Mouse (Mus musculus) gastrocnemius, postnatal 14 days (tissue): ENCODE measurements around the gene Txnl4b. TPM values are rescaled to one million over a fixed set of nuclear protein-coding genes. Genes with fewer than 3 reads are reported as not detected.
A peak's percentile ranks its signal among the peaks of the same experiment; 100 is the strongest.

Source experiments
- DNase-seq: peaks from one replicate; pipeline ENCODE4 v3.0.0; 2021; ENCODE audit warnings: mixed read lengths
- intact Hi-C: fragments of 180-260 bp; cut with DNase I; formaldehyde crosslinking; loops from one replicate; pipeline ENCODE4 v1.15.1; 2025; ENCODE audit warnings: low total_unique reads
- total RNA-seq, 2 experiments: library from RNA; stranded (reverse); gene quantifications; 2 replicates each; pipeline ENCODE4 v1.2.3; 2021

Txnl4b gene
- total RNA-seq, 2 experiments from 2014 or later: 6.2 to 6.4 TPM

- no peak for DNase-seq
- intact Hi-C loops: no loop called here
Observed at GRCm38 (mm10) chr8:109592164-109592563, 26.5 kb downstream of the Txnl4b start.

GRCm38 (mm10) chr8:109593117-109593788, 27.6 kb downstream of the Txnl4b start:
- no peak for DNase-seq
- intact Hi-C loops: no loop called here

GRCm38 (mm10) chr8:109595854-109596253, 30.2 kb downstream of the Txnl4b start:
- peak; percentile 40 for DNase-seq
- intact Hi-C loops: no loop called here

- intact Hi-C loops: loop anchor here (10.0 kb wide), 1 partner anchor 88 kb away; the partner anchor contains the start of gene Ist1
- no peak for DNase-seq
Observed at GRCm38 (mm10) chr8:109606725-109607124, 41.0 kb downstream of the Txnl4b start.

GRCm38 (mm10) chr8:109607650-109608049, 42.0 kb downstream of the Txnl4b start:
- intact Hi-C loops: loop anchor here (10.0 kb wide), 1 partner anchor 87 kb away; the partner anchor contains the start of gene Ist1
- no peak for DNase-seq

GRCm38 (mm10) chr8:109608271-109609152, 42.8 kb downstream of the Txnl4b start, which contains the start of gene Dhodh:
Gene Dhodh (minus strand): TSS chr8:109608673.
- peak; percentile 96 for DNase-seq
- intact Hi-C loops: loop anchor here (10.0 kb wide), 1 partner anchor 86 kb away; the partner anchor contains the start of gene Ist1

- intact Hi-C loops: loop anchor here (10.0 kb wide), 1 partner anchor 86 kb away; the partner anchor contains the start of gene Ist1
- peak; percentile 21 for DNase-seq
Observed at GRCm38 (mm10) chr8:109609153-109609502, 43.4 kb downstream of the Txnl4b start.

GRCm38 (mm10) chr8:109614243-109615210, 48.8 kb downstream of the Txnl4b start, which contains the start of gene Pkd1l3:
Gene Pkd1l3 (plus strand): TSS chr8:109614517.
- intact Hi-C loops: no loop called here
- no peak for DNase-seq

GRCm38 (mm10) chr8:109615569-109615968, 49.9 kb downstream of the Txnl4b start:
- no peak for DNase-seq
- intact Hi-C loops: no loop called here

Other genes with a start within 250 kb of the Txnl4b start
- gene Pmfbp1, start 71.9 kb upstream of the Txnl4b start, total RNA-seq: under 1 TPM in 1 of 2 experiments, not detected in 1; 0.06 TPM
- gene Dhx38, start within 50 bp of the Txnl4b start, total RNA-seq: 10 to 100 TPM; 10.1 to 10.3 TPM
- 1 to 10 TPM; 2.1 to 4.7 TPM for gene Hp, start 13.3 kb downstream of the Txnl4b start, total RNA-seq
- 10 to 100 TPM; 10.8 to 11.2 TPM for gene Dhodh, start 42.8 kb downstream of the Txnl4b start, total RNA-seq
- under 1 TPM in 1 of 2 experiments, not detected in 1; 0.31 TPM for gene Pkd1l3, start 48.6 kb downstream of the Txnl4b start, total RNA-seq
- 10 to 100 TPM; 27.0 to 31.3 TPM for gene Ist1, start 127.4 kb downstream of the Txnl4b start, total RNA-seq
- 1 to 10 TPM; 7.0 to 7.5 TPM for gene Zfp821, start 139.7 kb downstream of the Txnl4b start, total RNA-seq
- 10 to 100 TPM; 17.2 to 20.8 TPM for gene Atxn1l, start 171.8 kb downstream of the Txnl4b start, total RNA-seq
- gene Ap1g1, start 212.7 kb downstream of the Txnl4b start, total RNA-seq: 10 to 100 TPM; 32.0 to 32.6 TPM